Mouse (Mus musculus) urinary bladder, postnatal 14 days (tissue): ENCODE results near the gene Tbx15.
"Not testable (repeated sequence)": the region's sequence is repeated elsewhere in the genome, so short reads cannot be mapped to it uniquely, and the experiment has no call there.

Source experiments
- DNase-seq: peaks from one replicate; pipeline ENCODE4 v3.0.0; 2021; ENCODE audit warnings: low spot score

The Tbx15 gene

GRCm38 (mm10) chr3:99277973-99278580 lies 37.9 kb downstream of the Tbx15 start:
- DNase-seq: no peak

- DNase-seq: no peak
Measured at GRCm38 (mm10) chr3:99279718-99280117, 39.5 kb downstream of the Tbx15 start.

- no peak for DNase-seq
Measured at GRCm38 (mm10) chr3:99281453-99281852, 41.3 kb downstream of the Tbx15 start.

- no peak for DNase-seq
Measured at GRCm38 (mm10) chr3:99288302-99288701, 48.1 kb downstream of the Tbx15 start.

GRCm38 (mm10) chr3:99290064-99290702 lies 50.0 kb downstream of the Tbx15 start:
- DNase-seq: peak; percentile 4

- no peak for DNase-seq
Measured at GRCm38 (mm10) chr3:99290878-99291277, 50.7 kb downstream of the Tbx15 start.

- no peak for DNase-seq
Measured at GRCm38 (mm10) chr3:99291386-99291785, 51.2 kb downstream of the Tbx15 start.

- no peak for DNase-seq
Measured at GRCm38 (mm10) chr3:99292531-99292931, 52.4 kb downstream of the Tbx15 start.

- not testable (repeated sequence) for DNase-seq
Measured at GRCm38 (mm10) chr3:99294209-99294608, 54.0 kb downstream of the Tbx15 start.

- DNase-seq: no peak
Measured at GRCm38 (mm10) chr3:99295301-99295700, 55.1 kb downstream of the Tbx15 start.

GRCm38 (mm10) chr3:99296186-99296585 lies 56.0 kb downstream of the Tbx15 start:
- no peak for DNase-seq

GRCm38 (mm10) chr3:99300846-99301245 lies 60.7 kb downstream of the Tbx15 start:
- no peak for DNase-seq

GRCm38 (mm10) chr3:99310877-99311276 lies 70.7 kb downstream of the Tbx15 start:
- DNase-seq: peak; percentile 7

GRCm38 (mm10) chr3:99311943-99312635 lies 71.9 kb downstream of the Tbx15 start:
- no peak for DNase-seq

GRCm38 (mm10) chr3:99322345-99322744 lies 82.2 kb downstream of the Tbx15 start:
- DNase-seq: no peak

- no peak for DNase-seq
Measured at GRCm38 (mm10) chr3:99329316-99329715, 89.1 kb downstream of the Tbx15 start.

GRCm38 (mm10) chr3:99331086-99331485 lies 90.9 kb downstream of the Tbx15 start:
- no peak for DNase-seq

GRCm38 (mm10) chr3:99336866-99337265 lies 96.7 kb downstream of the Tbx15 start:
- no peak for DNase-seq

- no peak for DNase-seq
Measured at GRCm38 (mm10) chr3:99338756-99339155, 98.6 kb downstream of the Tbx15 start.

- no peak for DNase-seq
Measured at GRCm38 (mm10) chr3:99340021-99340420, 99.8 kb downstream of the Tbx15 start.

- no peak for DNase-seq
Measured at GRCm38 (mm10) chr3:99379616-99380250, 139.6 kb downstream of the Tbx15 start.

GRCm38 (mm10) chr3:99387127-99387526 lies 146.9 kb downstream of the Tbx15 start:
- no peak for DNase-seq
